Mouse (Mus musculus): Measurements from ENCODE around the gene Map2k6. TPM values are rescaled to one million over a fixed set of nuclear protein-coding genes. Genes with fewer than 3 reads are reported as not detected.

The Map2k6 gene
- polyA plus RNA-seq, 1 experiment from 2014 or later: 17.8 TPM

DNA sequence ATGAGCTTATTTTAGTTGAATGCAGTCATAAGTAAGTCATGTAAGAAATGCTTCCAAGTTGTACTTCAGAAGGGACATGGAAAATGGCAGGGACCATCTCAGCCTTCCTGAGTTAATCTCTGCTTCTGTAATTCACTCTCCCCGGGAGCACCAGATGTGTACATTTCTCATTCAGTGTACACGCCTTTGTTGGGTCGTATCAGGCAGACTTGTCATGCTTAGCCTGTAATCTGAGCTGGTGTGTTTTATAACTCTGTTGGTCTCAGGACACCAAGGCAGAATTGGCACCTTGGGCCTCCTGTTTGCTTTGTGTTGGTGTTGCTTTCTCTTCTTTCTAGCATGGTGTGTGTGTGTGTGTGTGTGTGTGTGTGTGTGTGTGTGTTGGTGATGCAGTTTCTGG is 3.7 kb downstream of the Map2k6 start:
- no peak for DNase-seq (ENCODE audit: low spot score)

DNA sequence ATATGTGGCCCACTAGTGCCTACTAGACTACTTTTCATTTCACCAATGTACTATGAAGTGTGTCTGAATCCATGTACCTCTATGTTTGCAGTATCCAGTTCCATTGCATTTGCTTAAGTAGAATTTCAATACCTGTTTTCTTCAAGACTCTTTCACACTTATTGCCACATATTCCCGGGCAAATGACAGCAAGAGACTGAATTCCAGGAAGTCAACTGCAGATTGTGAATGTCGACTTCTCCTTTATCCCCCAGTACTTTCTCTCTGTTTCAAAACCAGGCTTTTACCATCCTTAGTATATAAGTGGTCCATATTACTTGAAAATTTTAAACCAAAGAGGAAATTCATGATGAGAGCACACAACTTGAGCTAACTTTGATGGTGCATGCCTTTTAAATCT is 4.7 kb downstream of the Map2k6 start:
- DNase-seq (ENCODE audit: low spot score): no peak

DNA sequence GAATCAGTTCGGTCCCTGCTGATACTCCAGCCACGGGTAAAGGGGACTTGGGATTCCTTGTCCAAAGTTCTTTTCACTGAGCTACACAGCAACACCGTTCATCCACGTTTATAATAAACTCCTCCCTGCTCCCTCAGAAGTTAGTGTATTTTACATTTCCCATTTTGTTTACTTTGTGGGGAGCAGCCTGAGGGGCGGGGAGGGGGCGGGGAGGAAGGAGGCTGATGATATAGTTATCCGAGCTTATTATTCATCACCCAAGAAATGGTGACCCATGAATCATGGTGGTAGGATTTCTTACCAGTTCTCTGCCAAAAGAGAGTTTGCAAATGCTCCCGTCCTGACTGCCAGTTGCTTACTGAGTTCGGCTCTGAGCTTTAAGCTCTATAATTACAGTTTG is 6.7 kb downstream of the Map2k6 start:
- no peak for DNase-seq (ENCODE audit: low spot score)

GRCm38 (mm10) chr11:110409131-110409530 is 10.2 kb downstream of the Map2k6 start:
- no peak for DNase-seq (ENCODE audit: low spot score)

- peak; percentile 29 for DNase-seq (ENCODE audit: low spot score)
Measured at GRCm38 (mm10) chr11:110409776-110410175, 10.9 kb downstream of the Map2k6 start.

GRCm38 (mm10) chr11:110411596-110411995 is 12.7 kb downstream of the Map2k6 start:
- no peak for DNase-seq (ENCODE audit: low spot score)

- DNase-seq (ENCODE audit: low spot score): no peak
Measured at GRCm38 (mm10) chr11:110414263-110414662, 15.3 kb downstream of the Map2k6 start.

DNA sequence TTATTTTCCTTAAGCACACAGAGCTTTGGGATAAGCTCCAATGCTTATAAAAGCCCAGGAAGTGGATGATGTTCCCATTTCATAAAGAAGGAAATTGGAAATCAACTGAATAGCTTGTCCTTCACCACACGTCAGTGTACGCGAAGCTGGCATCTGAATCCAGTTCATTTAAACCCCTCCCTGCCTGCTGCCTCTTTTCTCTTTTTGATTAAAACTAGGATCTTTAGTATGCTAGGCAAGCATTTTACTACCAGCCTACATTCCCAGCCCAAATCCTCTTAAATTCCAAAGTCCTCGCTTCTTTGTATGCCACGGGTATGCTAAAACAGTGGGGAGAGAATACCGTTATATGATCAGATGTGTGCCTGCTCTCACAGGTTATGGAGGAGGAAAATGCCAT is 17.8 kb downstream of the Map2k6 start:
- DNase-seq (ENCODE audit: low spot score): no peak

- no peak for DNase-seq (ENCODE audit: low spot score)
Measured at GRCm38 (mm10) chr11:110420463-110420862, 21.5 kb downstream of the Map2k6 start.

- DNase-seq (ENCODE audit: low spot score): no peak
Measured at GRCm38 (mm10) chr11:110426572-110427145, 27.7 kb downstream of the Map2k6 start.

GRCm38 (mm10) chr11:110427159-110427561 is 28.2 kb downstream of the Map2k6 start:
- no peak for DNase-seq (ENCODE audit: low spot score)

- DNase-seq (ENCODE audit: low spot score): no peak
Measured at GRCm38 (mm10) chr11:110428999-110429398, 30.1 kb downstream of the Map2k6 start.

- DNase-seq (ENCODE audit: low spot score): no peak
Measured at GRCm38 (mm10) chr11:110429837-110430418, 31.0 kb downstream of the Map2k6 start.

DNA sequence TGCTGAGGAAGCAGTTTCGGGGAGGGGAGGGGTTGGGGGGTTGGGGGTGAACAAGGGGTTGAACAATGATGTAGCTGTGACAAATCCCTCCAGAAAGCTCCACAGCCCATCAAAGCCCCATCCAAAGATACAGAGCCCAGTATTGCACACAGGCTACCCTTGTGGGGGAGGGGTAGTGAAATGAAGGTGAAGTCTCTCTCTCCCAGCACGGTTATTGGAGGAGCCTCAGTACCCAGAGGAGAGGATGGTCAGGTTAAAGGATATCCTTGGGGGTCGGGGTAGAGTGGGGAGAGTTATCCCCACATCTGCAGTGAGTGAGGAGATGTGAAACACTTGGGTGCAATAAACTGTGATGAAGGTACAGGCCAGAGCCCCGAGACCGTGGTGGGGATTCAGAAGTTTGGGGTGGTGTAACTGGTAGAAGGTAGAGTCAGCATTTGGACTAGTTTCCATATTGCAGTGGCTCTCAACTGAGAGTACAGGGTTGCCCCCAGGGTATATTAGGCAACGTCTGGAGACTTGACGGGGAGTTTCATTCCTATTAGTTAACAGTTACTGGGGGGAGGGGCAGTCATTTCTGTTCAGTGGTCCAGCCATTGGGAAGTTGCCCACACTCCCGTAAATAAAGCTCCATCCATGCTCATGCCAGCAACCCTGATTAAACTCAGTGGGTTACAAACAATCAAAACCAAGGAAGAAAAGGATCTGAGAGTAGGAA is 37.1 kb downstream of the Map2k6 start:
- no peak for DNase-seq (ENCODE audit: low spot score)

DNA sequence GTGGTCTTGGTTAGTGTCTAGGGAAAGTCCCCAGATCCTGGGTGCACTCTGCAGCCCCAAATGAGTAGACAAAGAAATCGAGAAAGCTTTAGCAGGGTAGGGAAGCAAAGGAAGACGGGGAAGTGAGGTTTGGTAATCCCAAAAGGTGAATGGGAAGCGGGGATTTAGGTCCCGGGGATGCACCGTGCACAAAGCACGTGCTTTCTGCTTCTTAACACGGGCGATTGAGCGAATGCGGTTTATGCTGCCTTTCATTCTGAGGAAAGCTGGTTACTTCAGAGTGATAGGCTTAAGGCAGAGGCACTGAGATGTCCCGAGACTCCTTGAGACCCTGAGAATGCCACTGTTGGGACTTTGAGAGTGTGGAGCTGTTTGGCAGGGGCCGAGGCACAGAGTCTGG is 38.1 kb downstream of the Map2k6 start:
- DNase-seq (ENCODE audit: low spot score): no peak

GRCm38 (mm10) chr11:110438135-110438534 is 39.2 kb downstream of the Map2k6 start:
- DNase-seq (ENCODE audit: low spot score): no peak

- no peak for DNase-seq (ENCODE audit: low spot score)
Measured at GRCm38 (mm10) chr11:110438700-110439296, 39.9 kb downstream of the Map2k6 start.

DNA sequence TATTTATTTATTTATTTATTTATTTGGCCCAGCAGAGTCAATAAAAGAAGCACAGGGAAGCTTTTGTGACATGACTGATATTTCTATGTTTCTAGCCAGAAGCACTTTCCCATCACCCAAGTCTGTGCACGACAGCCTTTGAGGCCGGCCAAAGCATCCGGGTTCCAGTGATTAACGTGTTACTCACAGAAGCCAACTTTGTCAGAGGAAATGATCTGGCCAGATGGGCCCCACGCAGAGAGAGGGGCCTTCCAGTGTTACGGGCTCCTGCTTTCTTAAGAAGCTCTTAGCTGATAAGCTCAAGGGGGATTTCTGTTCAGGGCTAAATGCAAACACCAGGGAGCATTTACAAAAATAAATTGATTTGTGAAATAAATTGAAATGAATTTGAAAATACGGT is 40.4 kb downstream of the Map2k6 start:
- DNase-seq (ENCODE audit: low spot score): peak; percentile 6

- no peak for DNase-seq (ENCODE audit: low spot score)
Measured at GRCm38 (mm10) chr11:110444576-110444975, 45.7 kb downstream of the Map2k6 start.

DNA sequence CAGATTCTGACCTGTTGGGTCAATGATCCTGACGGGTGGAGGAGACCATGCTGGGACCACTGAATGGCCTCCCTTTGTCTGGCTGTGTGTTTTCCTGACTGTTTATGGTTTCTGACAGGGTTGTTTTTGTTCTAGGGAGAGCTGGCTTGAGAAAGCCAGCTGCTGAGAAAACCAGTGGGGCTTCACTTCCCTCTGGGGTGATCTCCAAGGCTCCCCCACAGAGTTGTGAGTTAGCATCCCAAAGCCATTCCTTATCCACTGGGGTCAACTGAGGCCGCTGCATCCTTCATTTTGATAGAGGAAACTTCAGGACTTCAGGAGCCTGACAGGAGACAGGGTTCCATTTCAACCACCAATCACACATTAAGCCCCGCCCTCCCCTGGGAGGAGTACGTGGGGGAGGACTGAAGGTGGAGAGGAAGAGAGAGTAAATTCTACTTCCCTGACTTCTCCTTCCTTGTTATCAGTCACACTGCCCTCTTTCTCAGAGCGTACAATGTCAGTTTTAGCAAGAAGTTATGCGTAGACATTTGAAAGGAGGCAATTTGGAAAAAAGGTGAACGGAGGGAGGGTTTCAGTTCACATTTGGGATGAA is 49.3 kb downstream of the Map2k6 start:
- DNase-seq (ENCODE audit: low spot score): peak; percentile 35

GRCm38 (mm10) chr11:110448726-110449161 is 49.8 kb downstream of the Map2k6 start:
- DNase-seq (ENCODE audit: low spot score): no peak

DNA sequence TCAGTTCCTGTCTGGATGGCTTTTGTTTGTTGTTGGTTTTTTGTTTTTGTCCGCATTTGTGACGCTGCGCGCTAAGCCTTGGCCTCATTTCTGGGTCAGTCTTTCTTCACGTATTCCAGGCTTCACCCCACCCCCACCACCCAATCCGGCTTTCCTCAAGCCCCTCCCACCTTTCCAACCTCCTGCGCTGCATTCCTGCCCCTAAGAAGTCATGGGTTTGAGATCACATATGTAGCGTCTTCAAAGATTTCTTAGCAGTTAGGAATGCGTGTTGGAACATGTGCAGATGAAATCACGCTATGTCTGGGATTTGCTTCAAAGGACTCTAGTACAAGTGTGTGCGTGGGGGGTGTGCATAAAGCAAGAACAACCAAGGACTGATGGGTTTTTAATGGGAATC is 50.3 kb downstream of the Map2k6 start:
- no peak for DNase-seq (ENCODE audit: low spot score)
